Mouse (Mus musculus): ENCODE measurements around the gene Daam2. TPM values are rescaled to one million over a fixed set of nuclear protein-coding genes. Genes with fewer than 3 reads are reported as not detected.

The Daam2 gene
- polyA plus RNA-seq, 1 experiment from 2014 or later = 6.1 TPM

DNA sequence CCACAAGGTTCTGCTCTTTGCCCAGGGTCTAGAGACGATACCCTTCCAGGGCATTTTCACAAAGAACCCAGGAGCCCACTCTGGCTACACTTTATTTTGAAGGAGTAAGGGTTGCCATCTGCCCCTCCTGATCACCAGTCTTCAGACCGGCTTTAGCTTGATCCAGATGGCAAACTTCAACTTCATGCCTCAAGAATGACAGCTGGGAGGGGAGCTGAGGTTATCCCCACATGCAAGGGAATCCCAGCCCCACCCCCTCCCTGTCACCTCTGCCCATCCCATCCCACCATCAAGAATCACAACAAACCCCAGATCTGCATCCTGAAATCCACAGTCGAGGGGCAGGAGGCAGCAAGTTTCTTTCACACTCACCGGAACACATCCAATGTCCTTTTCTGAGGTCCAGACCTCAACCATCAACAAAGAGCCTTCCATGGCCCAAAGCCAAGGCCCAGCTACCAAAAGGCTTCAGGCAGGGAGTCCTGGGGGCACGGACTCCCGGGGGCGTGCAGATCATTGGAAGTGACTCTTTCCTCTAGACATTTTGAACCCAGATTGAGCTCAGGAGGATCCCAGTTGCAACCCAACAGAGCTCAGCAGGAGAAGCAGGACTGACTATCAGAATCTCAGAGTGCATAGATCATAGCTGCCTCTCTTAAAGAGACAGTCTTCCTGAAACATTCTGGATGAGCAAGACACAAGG is 35.5 kb downstream of the Daam2 start:
- Histone ChIP-seq H3K4me2 (ENCODE audit: low read length) (no peak overlapping the region), H3K27ac (ENCODE audit: low read depth) (no peak overlapping the region), H3K9ac (ENCODE audit: low read length) (no peak overlapping the region), H3K9me3 (ENCODE audit: control insufficient read depth, low read length) (no peaks in the 10 kb centered on the region), H3K4me3 (ENCODE audit: low read depth, low read length) (no peak overlapping the region), H3K4me1 (replicated peaks; ENCODE audit: control insufficient read depth, insufficient read depth, low read length) (no peaks in the 10 kb centered on the region), H3K27me3 (replicated peaks; ENCODE audit: control insufficient read depth, insufficient read depth, low read length) (no peaks in the 10 kb centered on the region), H3K36me3 (ENCODE audit: control insufficient read depth, insufficient read depth, low read length) (no peaks in the 10 kb centered on the region)
- no peak for DNase-seq (ENCODE audit: low spot score)
- ATAC-seq (replicated peaks; ENCODE audit: low FRiP score, low TSS enrichment, low read depth) = no peak
- 66% methylated on average over 7 of the region's 7 CpGs for WGBS

DNA sequence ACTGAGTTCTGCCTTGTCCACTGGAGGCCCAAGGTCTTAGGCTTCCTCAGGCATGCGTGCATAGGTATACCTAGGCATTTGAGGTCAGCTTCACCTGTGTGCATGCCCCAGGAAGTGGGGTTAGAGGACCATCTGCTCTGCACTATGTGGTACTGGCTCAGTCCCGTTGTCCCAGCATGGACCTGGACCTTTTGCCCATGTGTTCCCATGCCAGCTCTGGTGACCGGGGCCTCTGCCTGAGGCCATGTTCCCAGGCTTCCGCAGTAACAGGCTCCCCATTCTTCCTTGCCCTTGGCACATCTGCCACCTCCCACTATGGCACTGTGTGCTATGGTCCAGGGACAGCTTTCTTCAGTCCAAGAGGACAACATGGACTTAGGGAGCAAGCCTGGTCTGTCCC is 36.1 kb downstream of the Daam2 start:
- ATAC-seq (replicated peaks; ENCODE audit: low FRiP score, low TSS enrichment, low read depth) (no peak), DNase-seq (ENCODE audit: low spot score) (no peak)
- Histone ChIP-seq H3K27ac (ENCODE audit: low read depth) (no peak overlapping the region), H3K4me1 (replicated peaks; ENCODE audit: control insufficient read depth, insufficient read depth, low read length) (no peaks in the 10 kb centered on the region), H3K36me3 (ENCODE audit: control insufficient read depth, insufficient read depth, low read length) (no peaks in the 10 kb centered on the region), H3K9me3 (ENCODE audit: control insufficient read depth, low read length) (no peaks in the 10 kb centered on the region), H3K4me3 (ENCODE audit: low read depth, low read length) (no peak overlapping the region), H3K27me3 (replicated peaks; ENCODE audit: control insufficient read depth, insufficient read depth, low read length) (no peaks in the 10 kb centered on the region), H3K9ac (ENCODE audit: low read length) (no peak overlapping the region), H3K4me2 (ENCODE audit: low read length) (no peak overlapping the region)
- 90% methylated on average over 4 of the region's 4 CpGs for WGBS

DNA sequence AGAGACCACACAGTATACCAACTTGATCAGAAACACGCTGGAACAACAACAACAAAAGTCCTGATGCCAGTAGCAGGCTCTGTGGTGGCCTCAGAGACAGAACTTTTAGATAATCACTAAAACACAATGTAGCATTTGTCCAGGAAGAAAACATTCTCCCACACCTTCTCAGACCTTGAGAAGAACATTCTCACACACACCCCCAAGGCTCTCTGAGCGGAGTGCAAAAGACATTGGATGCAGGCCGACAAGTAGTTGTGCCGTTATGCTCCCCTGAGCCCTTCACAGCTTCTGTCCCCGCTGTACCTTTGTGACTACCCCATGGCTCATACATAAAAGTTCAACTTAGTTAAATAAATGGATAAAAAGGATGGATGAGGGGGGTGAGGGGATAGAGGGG is 37.6 kb downstream of the Daam2 start:
- Histone ChIP-seq H3K4me2 (ENCODE audit: low read length) (no peak overlapping the region), H3K27ac (ENCODE audit: low read depth) (no peak overlapping the region), H3K9ac (ENCODE audit: low read length) (no peak overlapping the region), H3K4me3 (ENCODE audit: low read depth, low read length) (no peak overlapping the region), H3K9me3 (ENCODE audit: control insufficient read depth, low read length) (no peaks in the 10 kb centered on the region), H3K4me1 (replicated peaks; ENCODE audit: control insufficient read depth, insufficient read depth, low read length) (no peaks in the 10 kb centered on the region), H3K36me3 (ENCODE audit: control insufficient read depth, insufficient read depth, low read length) (no peaks in the 10 kb centered on the region), H3K27me3 (replicated peaks; ENCODE audit: control insufficient read depth, insufficient read depth, low read length) (no peaks in the 10 kb centered on the region)
- ATAC-seq (replicated peaks; ENCODE audit: low FRiP score, low TSS enrichment, low read depth) (no peak), DNase-seq (ENCODE audit: low spot score) (no peak)
- 87% methylated on average over 5 of the region's 5 CpGs for WGBS

DNA sequence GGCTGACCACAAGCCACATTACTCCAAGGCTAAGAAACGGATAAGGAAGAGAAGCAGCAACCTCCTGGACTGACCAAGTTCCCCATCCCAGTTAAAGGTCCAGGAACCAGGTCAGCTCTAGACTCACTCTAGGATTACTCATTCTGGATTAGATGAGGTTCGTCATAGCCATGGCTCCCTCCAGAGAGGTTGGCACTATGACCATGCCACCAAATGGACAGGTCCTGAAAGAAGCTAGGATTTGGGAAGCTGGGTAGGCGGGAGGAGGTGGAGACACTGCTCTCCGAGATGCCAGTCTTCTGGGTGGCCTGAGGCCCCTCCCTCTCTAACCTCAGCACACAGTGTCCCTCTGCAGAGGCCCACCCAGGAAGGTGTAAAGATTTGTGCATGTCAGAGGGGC is 38.2 kb downstream of the Daam2 start:
- Histone ChIP-seq H3K27me3 (replicated peaks; ENCODE audit: control insufficient read depth, insufficient read depth, low read length) (no peaks in the 10 kb centered on the region), H3K4me2 (ENCODE audit: low read length) (no peak overlapping the region), H3K27ac (ENCODE audit: low read depth) (no peak overlapping the region), H3K36me3 (ENCODE audit: control insufficient read depth, insufficient read depth, low read length) (no peaks in the 10 kb centered on the region), H3K4me3 (ENCODE audit: low read depth, low read length) (no peak overlapping the region), H3K9me3 (ENCODE audit: control insufficient read depth, low read length) (no peaks in the 10 kb centered on the region), H3K9ac (ENCODE audit: low read length) (no peak overlapping the region), H3K4me1 (replicated peaks; ENCODE audit: control insufficient read depth, insufficient read depth, low read length) (no peaks in the 10 kb centered on the region)
- no peak for ATAC-seq (replicated peaks; ENCODE audit: low FRiP score, low TSS enrichment, low read depth)
- WGBS = 75% methylated on average over 4 of the region's 4 CpGs
- DNase-seq (ENCODE audit: low spot score) = no peak

DNA sequence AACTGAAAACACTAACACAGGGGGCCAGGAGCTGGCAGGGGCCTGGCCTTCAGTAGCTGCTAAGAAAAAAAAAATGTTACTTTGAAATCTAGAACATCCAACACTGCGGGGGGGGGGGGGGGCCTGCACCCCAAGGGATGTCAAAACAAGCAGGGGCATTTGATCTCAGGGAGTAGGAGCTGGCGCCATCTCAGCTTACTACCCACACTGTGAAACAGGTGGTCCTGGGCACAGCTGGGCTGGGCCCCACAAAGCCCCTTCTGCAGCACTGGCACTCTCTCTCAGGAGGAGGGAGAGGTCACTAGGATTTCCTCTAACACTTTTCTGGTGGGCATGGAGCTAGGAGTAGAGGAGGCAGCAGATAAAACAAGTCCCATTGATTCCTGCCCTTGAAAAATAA is 39.6 kb downstream of the Daam2 start:
- ATAC-seq (replicated peaks; ENCODE audit: low FRiP score, low TSS enrichment, low read depth) = no peak
- no peak for DNase-seq (ENCODE audit: low spot score)
- Histone ChIP-seq H3K4me2 (ENCODE audit: low read length) (no peak overlapping the region), H3K27me3 (replicated peaks; ENCODE audit: control insufficient read depth, insufficient read depth, low read length) (no peaks in the 10 kb centered on the region), H3K4me1 (replicated peaks; ENCODE audit: control insufficient read depth, insufficient read depth, low read length) (no peaks in the 10 kb centered on the region), H3K9me3 (ENCODE audit: control insufficient read depth, low read length) (no peaks in the 10 kb centered on the region), H3K27ac (ENCODE audit: low read depth) (no peak overlapping the region), H3K9ac (ENCODE audit: low read length) (no peak overlapping the region), H3K36me3 (ENCODE audit: control insufficient read depth, insufficient read depth, low read length) (no peaks in the 10 kb centered on the region), H3K4me3 (ENCODE audit: low read depth, low read length) (no peak overlapping the region)
- 74% methylated on average over 2 of the region's 2 CpGs for WGBS

DNA sequence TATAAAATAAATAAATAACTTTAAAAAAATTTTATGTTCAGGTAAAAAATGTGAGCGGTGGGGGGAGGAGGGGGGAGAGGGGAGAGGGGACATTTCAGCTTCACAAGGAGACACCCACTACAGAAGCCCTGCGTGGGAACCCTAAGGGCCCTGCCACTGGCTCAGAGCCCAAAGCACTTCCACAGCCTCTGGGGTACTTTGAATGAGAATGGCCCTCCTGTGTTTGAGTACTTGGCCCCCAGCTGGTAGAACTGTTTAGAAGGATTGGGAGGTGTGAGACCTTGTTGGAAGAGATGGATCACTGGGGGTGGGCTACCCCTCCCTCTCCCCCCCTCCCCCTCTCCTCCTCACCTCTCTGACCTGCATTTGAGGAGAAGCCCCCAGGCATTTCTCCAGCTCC is 41.7 kb downstream of the Daam2 start:
- no peaks in the 10 kb centered on the region for H3K36me3 ChIP-seq (ENCODE audit: control insufficient read depth, insufficient read depth, low read length)
- H3K9me3 ChIP-seq (ENCODE audit: control insufficient read depth, low read length) = no peaks in the 10 kb centered on the region
- H3K4me2 ChIP-seq (ENCODE audit: low read length) = no peak overlapping the region
- ATAC-seq (replicated peaks; ENCODE audit: low FRiP score, low TSS enrichment, low read depth) (no peak), DNase-seq (ENCODE audit: low spot score) (no peak)
- 42% methylated on average over 2 of the region's 2 CpGs for WGBS
- no peaks in the 10 kb centered on the region for H3K4me1 ChIP-seq (replicated peaks; ENCODE audit: control insufficient read depth, insufficient read depth, low read length)
- no peak overlapping the region for H3K4me3 ChIP-seq (ENCODE audit: low read depth, low read length)
- H3K27ac ChIP-seq (ENCODE audit: low read depth) = no peak overlapping the region
- no peaks in the 10 kb centered on the region for H3K27me3 ChIP-seq (replicated peaks; ENCODE audit: control insufficient read depth, insufficient read depth, low read length)
- H3K9ac ChIP-seq (ENCODE audit: low read length) = no peak overlapping the region

DNA sequence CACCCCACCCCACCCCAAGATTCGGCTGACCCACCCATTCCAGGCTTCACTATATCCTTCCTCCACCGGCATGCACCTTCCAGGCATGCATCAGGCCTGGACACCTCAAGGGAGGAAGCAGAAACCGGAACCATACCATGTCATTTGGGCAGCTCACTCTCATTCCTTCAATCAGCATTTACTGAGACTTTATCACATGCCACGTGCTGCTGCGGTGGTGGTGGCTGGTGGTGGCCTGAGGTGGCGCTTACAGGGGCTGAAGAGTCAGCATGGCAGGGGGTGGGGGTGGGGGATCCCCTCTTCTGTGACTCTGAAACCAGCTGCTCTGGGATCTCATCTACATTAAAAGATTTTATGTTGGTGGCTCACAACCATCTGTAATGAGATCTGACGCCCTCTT is 42.1 kb downstream of the Daam2 start:
- Histone ChIP-seq H3K27me3 (replicated peaks; ENCODE audit: control insufficient read depth, insufficient read depth, low read length) (no peaks in the 10 kb centered on the region), H3K36me3 (ENCODE audit: control insufficient read depth, insufficient read depth, low read length) (no peaks in the 10 kb centered on the region), H3K4me2 (ENCODE audit: low read length) (no peak overlapping the region), H3K9ac (ENCODE audit: low read length) (no peak overlapping the region), H3K27ac (ENCODE audit: low read depth) (no peak overlapping the region), H3K4me1 (replicated peaks; ENCODE audit: control insufficient read depth, insufficient read depth, low read length) (no peaks in the 10 kb centered on the region), H3K9me3 (ENCODE audit: control insufficient read depth, low read length) (no peaks in the 10 kb centered on the region), H3K4me3 (ENCODE audit: low read depth, low read length) (no peak overlapping the region)
- ATAC-seq (replicated peaks; ENCODE audit: low FRiP score, low TSS enrichment, low read depth) (no peak), DNase-seq (ENCODE audit: low spot score) (no peak)
- WGBS = 59% methylated on average over 7 of the region's 7 CpGs

GRCm38 (mm10) chr17:49520674-49521073 is 43.5 kb downstream of the Daam2 start:
- Histone ChIP-seq H3K4me3 (ENCODE audit: low read depth, low read length) (no peak overlapping the region), H3K27ac (ENCODE audit: low read depth) (no peak overlapping the region), H3K36me3 (ENCODE audit: control insufficient read depth, insufficient read depth, low read length) (no peaks in the 10 kb centered on the region), H3K27me3 (replicated peaks; ENCODE audit: control insufficient read depth, insufficient read depth, low read length) (no peaks in the 10 kb centered on the region), H3K9ac (ENCODE audit: low read length) (no peak overlapping the region), H3K9me3 (ENCODE audit: control insufficient read depth, low read length) (no peaks in the 10 kb centered on the region), H3K4me1 (replicated peaks; ENCODE audit: control insufficient read depth, insufficient read depth, low read length) (no peaks in the 10 kb centered on the region), H3K4me2 (ENCODE audit: low read length) (no peak overlapping the region)
- DNase-seq (ENCODE audit: low spot score) (no peak), ATAC-seq (replicated peaks; ENCODE audit: low FRiP score, low TSS enrichment, low read depth) (no peak)
- 74% methylated on average over 6 of the region's 6 CpGs for WGBS

GRCm38 (mm10) chr17:49519576-49520247 is 44.4 kb downstream of the Daam2 start:
- DNase-seq (ENCODE audit: low spot score) (no peak), ATAC-seq (replicated peaks; ENCODE audit: low FRiP score, low TSS enrichment, low read depth) (no peak)
- Histone ChIP-seq H3K9ac (ENCODE audit: low read length) (no peak overlapping the region), H3K36me3 (ENCODE audit: control insufficient read depth, insufficient read depth, low read length) (no peaks in the 10 kb centered on the region), H3K27me3 (replicated peaks; ENCODE audit: control insufficient read depth, insufficient read depth, low read length) (no peaks in the 10 kb centered on the region), H3K4me1 (replicated peaks; ENCODE audit: control insufficient read depth, insufficient read depth, low read length) (no peaks in the 10 kb centered on the region), H3K9me3 (ENCODE audit: control insufficient read depth, low read length) (no peaks in the 10 kb centered on the region), H3K4me2 (ENCODE audit: low read length) (no peak overlapping the region), H3K27ac (ENCODE audit: low read depth) (no peak overlapping the region), H3K4me3 (ENCODE audit: low read depth, low read length) (no peak overlapping the region)
- WGBS = 66% methylated on average over 7 of the region's 7 CpGs

All from intestine, embryonic 14.5 days (tissue).